Mouse (Mus musculus) cerebellum, adult 2 months (tissue): Measurements from ENCODE around the gene Fdx1.

Experiments
- CTCF ChIP-seq: fragments of 200-500 bp; IDR thresholded peaks from 2 replicates; pipeline ENCODE4 v1.5.1; 2011; ENCODE audit warnings: low read depth, mild to moderate bottlenecking, control low read depth, low read length, moderate library complexity, borderline replicate concordance; ENCODE audit not compliant: insufficient read depth
- POLR2A ChIP-seq: fragments of 200-500 bp; IDR thresholded peaks from 2 replicates; pipeline ENCODE4 v1.6.1; 2011; ENCODE audit warnings: low read length, control low read depth, borderline replicate concordance; ENCODE audit not compliant: insufficient read depth

GRCm38 (mm10) chr9:51991241-51991876 lies 28.0 kb upstream of the Fdx1 start:
- no peak for TF ChIP-seq CTCF
- TF ChIP-seq POLR2A = no peak
